Mouse (Mus musculus) intestine, embryonic 14.5 days (tissue): ENCODE measurements around the gene Phkg1. TPM values are rescaled to one million over a fixed set of nuclear protein-coding genes. Genes with fewer than 3 reads are reported as not detected.

ENCODE experiments used
- ATAC-seq: fragments of 200-750 bp; cut with Nextera tagmentation; replicated peaks from 2 replicates; pipeline ENCODE4 v1.8.0; 2017; ENCODE audit warnings: low read depth, moderate number of reproducible peaks, moderate TSS enrichment, moderate library complexity; ENCODE audit not compliant: low FRiP score, low TSS enrichment
- DNase-seq: peaks from one replicate; pipeline ENCODE4 v3.0.0-alpha.2; 2018; ENCODE audit warnings: low spot score
- H3K27ac ChIP-seq: fragments of 300-500 bp; sonication (generic); 2 replicates; pipeline ENCODE4 v1.5.1; 2014; ENCODE audit warnings: low read depth, mild to moderate bottlenecking, control low read depth
- H3K27me3 ChIP-seq: fragments of 300-500 bp; sonication (generic); replicated peaks from 2 replicates; pipeline ENCODE4 v1.6.1; 2014; ENCODE audit warnings: low read length, control low read depth; ENCODE audit not compliant: control insufficient read depth, insufficient read depth
- H3K36me3 ChIP-seq: fragments of 300-500 bp; sonication (generic); 2 replicates; pipeline ENCODE4 v1.6.1; 2014; ENCODE audit warnings: low read length, control low read depth; ENCODE audit not compliant: control insufficient read depth, insufficient read depth
- H3K4me1 ChIP-seq: fragments of 300-500 bp; sonication (generic); replicated peaks from 2 replicates; pipeline ENCODE4 v1.6.1; 2014; ENCODE audit warnings: low read length, control low read depth, mixed read lengths; ENCODE audit not compliant: control insufficient read depth, insufficient read depth
- H3K4me2 ChIP-seq: fragments of 300-500 bp; sonication (generic); 2 replicates; pipeline ENCODE4 v1.6.1; 2014; ENCODE audit warnings: low read length
- H3K4me3 ChIP-seq: fragments of 300-500 bp; sonication (generic); 2 replicates; pipeline ENCODE4 v1.5.1; 2014; ENCODE audit warnings: low read depth, low read length, control low read depth, mixed read lengths
- H3K9ac ChIP-seq: fragments of 300-500 bp; sonication (generic); 2 replicates; pipeline ENCODE4 v1.6.1; 2014; ENCODE audit warnings: mild to moderate bottlenecking, low read length
- H3K9me3 ChIP-seq: fragments of 300-500 bp; sonication (generic); 2 replicates; pipeline ENCODE4 v1.6.1; 2016; ENCODE audit warnings: low read length, control low read depth; ENCODE audit not compliant: control insufficient read depth
- WGBS: fragments of 180-500 bp; shearing (Covaris S2); extraction: QIAGEN DNeasy Blood & Tissue Kit; methylation state at CpG from one replicate; pipeline ENCODE4 v1.1.7; 2014; 5-methylcytosine and 5-hydroxymethylcytosine counted together
- polyA plus RNA-seq: library from polyadenylated mRNA; unstranded; fragments of >200 nt; fragmentation: Nextera tagmentation; extraction: Ambion mirVana; gene quantifications from 2 replicates; pipeline ENCODE4 v1.2.1, GENCODE M21; 2014

Gene Phkg1
- polyA plus RNA-seq, 1 experiment from 2014 or later, result 0.11 TPM

DNA sequence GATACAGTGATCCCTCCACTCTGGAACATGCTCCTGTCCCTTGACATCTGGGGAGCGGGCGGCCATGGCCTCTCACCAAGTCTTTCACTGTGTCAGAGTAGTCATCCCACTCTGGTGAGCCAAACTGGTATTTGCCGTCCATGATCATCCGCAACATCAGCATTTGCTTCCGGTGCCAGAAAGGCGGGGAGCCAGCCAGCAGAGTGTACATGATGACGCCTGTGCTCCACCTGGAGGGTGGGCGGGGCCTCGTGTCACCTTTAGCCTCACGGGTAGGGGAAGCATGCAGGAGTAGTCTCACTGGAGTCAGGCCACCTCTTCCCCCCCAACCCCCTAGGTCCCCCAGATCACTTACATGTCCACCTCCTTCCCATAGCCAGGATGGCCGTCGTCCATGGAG is 32.5 kb downstream of the Phkg1 start:
- no peaks in the 10 kb centered on the region for H3K9me3 ChIP-seq
- no peak overlapping the region for H3K9ac ChIP-seq
- H3K27me3 ChIP-seq, result no peaks in the 10 kb centered on the region
- 81% methylated on average over 12 of the region's 12 CpGs for WGBS
- no peak for DNase-seq
- ATAC-seq, result no peak
- no peak overlapping the region for H3K4me3 ChIP-seq
- H3K4me1 ChIP-seq, result no peaks in the 10 kb centered on the region
- H3K36me3 ChIP-seq, result peaks cover 9% of the 10 kb centered on the region; the same call in 1 of the 2 replicates
- no peak overlapping the region for H3K27ac ChIP-seq
- no peak overlapping the region for H3K4me2 ChIP-seq

DNA sequence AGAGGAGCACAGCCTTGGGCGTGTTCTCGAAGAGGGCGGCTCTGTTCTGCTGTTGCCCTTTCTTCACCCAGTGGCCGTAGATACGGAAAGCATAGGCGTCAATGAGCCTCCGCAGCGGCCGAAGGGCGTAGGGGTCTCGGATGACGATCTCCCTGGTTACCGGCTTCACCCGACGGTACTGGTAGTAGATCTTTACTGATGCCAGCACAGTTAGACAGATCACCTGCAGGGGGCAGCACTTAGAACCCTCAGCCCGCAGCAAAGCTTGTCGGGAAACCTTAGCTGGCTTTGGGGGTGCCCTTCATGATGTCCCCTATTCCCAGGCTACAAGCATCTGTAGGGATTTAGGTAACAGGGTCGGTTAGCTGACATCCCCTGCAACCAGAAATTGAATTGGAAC is 33.9 kb downstream of the Phkg1 start:
- DNase-seq (no peak), ATAC-seq (0 out of 2 replicates have a peak, but pooled peaks have one; percentile 17)
- no peak overlapping the region for H3K4me2 ChIP-seq
- H3K27me3 ChIP-seq, result no peaks in the 10 kb centered on the region
- H3K9ac ChIP-seq, result no peak overlapping the region
- H3K27ac ChIP-seq, result no peak overlapping the region
- WGBS, result 16% methylated on average over 18 of the region's 18 CpGs
- H3K9me3 ChIP-seq, result no peaks in the 10 kb centered on the region
- H3K4me3 ChIP-seq, result no peak overlapping the region
- H3K4me1 ChIP-seq, result no peaks in the 10 kb centered on the region
- H3K36me3 ChIP-seq, result peaks cover 17% of the 10 kb centered on the region

DNA sequence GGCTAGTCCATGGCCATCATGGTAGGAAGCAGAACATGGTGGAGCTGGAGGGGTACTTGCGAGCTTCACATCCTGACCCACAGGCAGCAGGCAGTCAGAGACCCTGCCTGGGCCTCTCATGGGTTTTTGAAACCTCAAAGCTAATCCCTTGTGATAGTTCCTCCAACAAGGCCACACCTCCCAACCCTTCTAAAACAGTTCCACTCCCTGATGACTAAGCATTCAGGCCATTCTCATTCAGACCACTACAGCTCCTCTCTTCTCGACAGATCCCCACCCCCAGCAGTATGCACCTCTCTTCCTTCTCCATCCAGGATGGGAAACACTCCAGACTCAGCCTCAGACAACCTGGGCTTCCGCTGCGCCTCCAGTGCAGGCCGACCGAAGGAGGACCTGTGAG is 36.0 kb downstream of the Phkg1 start:
- Histone ChIP-seq H3K27ac (no peak overlapping the region), H3K27me3 (no peaks in the 10 kb centered on the region), H3K9me3 (no peaks in the 10 kb centered on the region), H3K36me3 (peaks cover 36% of the 10 kb centered on the region), H3K4me1 (no peaks in the 10 kb centered on the region), H3K4me3 (no peak overlapping the region), H3K9ac (no peak overlapping the region), H3K4me2 (no peak overlapping the region)
- 93% methylated on average over 6 of the region's 6 CpGs for WGBS
- ATAC-seq (no peak), DNase-seq (no peak)

DNA sequence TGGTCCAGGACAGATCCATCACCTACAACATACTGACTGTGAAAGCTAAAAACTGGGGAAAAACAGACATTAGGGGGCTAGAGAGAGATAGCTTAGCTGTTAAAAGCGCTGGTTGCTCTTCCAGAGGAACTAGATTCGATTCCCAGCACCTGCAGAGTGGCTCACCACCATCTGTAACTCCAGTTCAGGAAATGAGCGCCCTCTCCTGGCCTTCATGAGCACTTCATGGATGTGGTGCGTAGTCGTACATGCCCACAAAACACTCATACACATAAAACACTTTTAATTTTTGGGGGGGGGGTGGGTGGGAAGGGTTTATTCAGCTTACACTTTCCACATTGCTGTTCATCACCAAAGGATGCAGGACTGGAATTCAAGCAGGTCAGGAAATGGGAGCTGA is 41.9 kb downstream of the Phkg1 start:
- H3K4me2 ChIP-seq, result no peak overlapping the region
- no peaks in the 10 kb centered on the region for H3K27me3 ChIP-seq
- H3K4me1 ChIP-seq, result no peaks in the 10 kb centered on the region
- ATAC-seq (no peak), DNase-seq (no peak)
- H3K9ac ChIP-seq, result no peak overlapping the region
- peaks cover 64% of the 10 kb centered on the region for H3K36me3 ChIP-seq
- 85% methylated on average over 5 of the region's 5 CpGs for WGBS
- no peak overlapping the region for H3K27ac ChIP-seq
- H3K9me3 ChIP-seq, result no peaks in the 10 kb centered on the region
- H3K4me3 ChIP-seq, result no peak overlapping the region

DNA sequence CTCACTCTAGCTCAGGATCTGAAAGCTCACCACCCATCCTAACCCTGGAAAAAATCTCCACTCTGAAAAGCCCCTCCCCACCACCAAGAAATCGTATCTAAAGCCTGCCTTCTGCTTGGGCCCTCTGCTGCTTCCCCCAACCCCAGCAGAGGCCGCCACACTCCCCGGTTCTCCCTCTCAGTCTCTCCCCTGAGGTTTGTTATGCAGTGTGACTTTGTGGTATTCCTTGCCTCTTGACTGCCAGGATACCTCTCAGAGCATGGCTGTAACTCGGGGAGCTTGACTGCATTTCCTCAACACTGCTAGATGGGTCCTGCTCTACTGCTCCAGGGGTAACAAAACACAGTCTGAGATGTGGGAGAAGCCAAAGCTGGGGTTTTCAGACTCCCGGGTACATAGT is 43.2 kb downstream of the Phkg1 start:
- ATAC-seq (no peak), DNase-seq (no peak)
- H3K9me3 ChIP-seq, result no peaks in the 10 kb centered on the region
- H3K27ac ChIP-seq, result no peak overlapping the region
- no peak overlapping the region for H3K9ac ChIP-seq
- no peak overlapping the region for H3K4me2 ChIP-seq
- no peaks in the 10 kb centered on the region for H3K27me3 ChIP-seq
- H3K36me3 ChIP-seq, result peaks cover 65% of the 10 kb centered on the region
- 53% methylated on average over 5 of the region's 5 CpGs for WGBS
- H3K4me1 ChIP-seq, result no peaks in the 10 kb centered on the region
- no peak overlapping the region for H3K4me3 ChIP-seq

DNA sequence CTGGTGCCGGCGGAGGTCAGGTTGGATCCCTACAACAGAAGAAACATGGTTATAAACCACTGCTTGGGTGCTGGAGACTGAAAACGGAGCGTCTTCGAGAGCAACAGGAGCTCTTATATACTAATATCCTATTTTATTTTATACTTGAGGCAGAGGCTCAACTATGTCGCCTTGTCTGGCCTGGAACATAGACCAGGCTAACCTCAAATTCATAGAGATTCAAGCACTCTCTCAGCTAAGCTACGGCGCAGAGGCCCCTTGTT is 50.9 kb downstream of the Phkg1 start:
- Histone ChIP-seq H3K4me1 (no peaks in the 10 kb centered on the region; the same call in 1 of the 2 replicates), H3K4me3 (peak overlapping the region; percentile 83), H3K36me3 (peaks cover 22% of the 10 kb centered on the region), H3K9me3 (no peaks in the 10 kb centered on the region), H3K9ac (peak overlapping the region; percentile 81), H3K27me3 (no peaks in the 10 kb centered on the region), H3K27ac (peak overlapping the region; percentile 70; the same call in 1 of the 2 replicates), H3K4me2 (peak overlapping the region; percentile 78)
- WGBS, result 38% methylated on average over 8 of the region's 8 CpGs
- ATAC-seq (no peak), DNase-seq (no peak)

DNA sequence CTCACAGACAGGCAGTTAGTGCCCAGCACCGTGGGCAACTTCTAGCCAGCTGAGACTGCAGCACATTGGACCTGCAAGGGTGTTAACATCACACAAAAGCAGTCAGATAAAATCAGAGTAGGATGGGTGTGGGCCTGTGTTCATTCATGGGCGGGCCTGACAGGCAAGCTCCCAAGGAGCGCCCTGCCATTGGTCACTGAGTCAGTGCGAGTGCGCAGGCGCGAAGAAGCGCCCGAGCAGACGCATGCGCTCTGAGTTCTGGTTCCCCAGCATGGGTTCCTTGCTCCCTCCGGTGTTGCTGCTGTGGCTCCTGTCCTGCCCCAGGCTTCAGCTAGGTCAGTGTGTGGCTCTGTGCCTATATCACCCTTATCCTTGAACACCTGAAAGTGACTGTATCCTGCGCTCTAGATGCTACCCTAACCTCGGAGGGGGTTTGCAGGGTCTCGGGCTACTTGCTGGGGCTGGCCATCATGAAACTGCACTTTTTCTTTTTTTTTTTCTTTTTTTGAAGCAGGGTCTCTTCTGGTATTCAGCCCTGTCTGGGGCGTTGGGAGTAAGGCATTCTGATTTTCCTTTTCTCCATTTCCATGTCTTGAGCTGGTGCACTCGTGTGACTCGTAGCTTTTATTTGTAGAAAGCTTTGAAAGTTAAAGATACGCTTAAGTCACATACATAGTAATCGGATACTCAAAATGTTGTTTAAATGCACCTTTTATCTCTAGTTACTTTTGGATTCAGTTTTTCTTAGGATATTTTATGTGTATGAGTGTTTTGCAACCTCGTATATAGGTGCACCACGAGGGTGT is 51.4 kb downstream of the Phkg1 start, which contains the start of gene Sumf2:
Gene Sumf2, plus strand, starts transcription at position 235 of the 806 bp plus-strand sequence.
- Histone ChIP-seq H3K27me3 (no peaks in the 10 kb centered on the region), H3K4me3 (peak within 1 kb of the TSS; percentile 83), H3K9me3 (no peaks in the 10 kb centered on the region), H3K4me1 (no peaks in the 10 kb centered on the region; the same call in 1 of the 2 replicates), H3K4me2 (peak within 1 kb of the TSS; percentile 78), H3K36me3 (peaks cover 22% of the 10 kb centered on the region), H3K9ac (peak within 1 kb of the TSS; percentile 81), H3K27ac (peak within 1 kb of the TSS; percentile 70)
- 8% methylated on average over 22 of the region's 22 CpGs for WGBS
- ATAC-seq, result peak; percentile 98
- DNase-seq, result peak; percentile 96

DNA sequence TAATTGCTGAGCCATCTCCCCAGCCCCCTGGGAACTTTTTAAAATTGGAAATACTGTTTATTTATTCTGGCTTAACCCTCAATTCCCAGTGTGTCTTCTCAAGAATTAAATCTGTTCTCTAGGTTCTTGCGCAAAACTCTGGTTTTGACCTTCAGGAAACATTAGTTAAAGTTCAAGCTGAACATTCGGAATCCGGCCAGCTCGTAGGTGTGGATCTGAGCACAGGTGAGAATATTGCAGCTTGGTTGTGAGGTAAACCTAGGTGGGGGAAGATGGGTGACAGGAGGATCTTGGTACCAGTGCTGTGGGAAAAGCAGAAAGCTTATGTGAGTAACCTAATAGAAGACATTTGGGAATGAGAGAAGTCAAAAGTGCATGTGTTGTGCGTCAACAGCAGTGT is 53.5 kb downstream of the Phkg1 start:
- Histone ChIP-seq H3K4me1 (no peaks in the 10 kb centered on the region; the same call in 1 of the 2 replicates), H3K9me3 (no peaks in the 10 kb centered on the region), H3K4me2 (no peak overlapping the region), H3K27ac (no peak overlapping the region), H3K27me3 (no peaks in the 10 kb centered on the region), H3K4me3 (no peak overlapping the region), H3K9ac (no peak overlapping the region), H3K36me3 (peaks cover 18% of the 10 kb centered on the region)
- ATAC-seq (no peak), DNase-seq (no peak)
- 94% methylated on average over 5 of the region's 5 CpGs for WGBS
